Mouse (Mus musculus) G1E (cell line): ENCODE measurements at regions not wholly inside any gene's neighbourhood (a gene's known extent, or its start where the extent isn't known, plus 50 kb on each side); places are given as distances from the start of the nearest gene placed in this dataset.

Source experiments
- CTCF ChIP-seq: IDR thresholded peaks from 2 replicates; pipeline ENCODE4 v1.5.1; 2012; ENCODE audit warnings: low read depth, low read length, inconsistent platforms, mixed read lengths
- GATA1 ChIP-seq: IDR thresholded peaks from 2 replicates; pipeline ENCODE4 v1.6.1; 2012; ENCODE audit warnings: borderline replicate concordance, low read length, inconsistent platforms, mixed read lengths

DNA sequence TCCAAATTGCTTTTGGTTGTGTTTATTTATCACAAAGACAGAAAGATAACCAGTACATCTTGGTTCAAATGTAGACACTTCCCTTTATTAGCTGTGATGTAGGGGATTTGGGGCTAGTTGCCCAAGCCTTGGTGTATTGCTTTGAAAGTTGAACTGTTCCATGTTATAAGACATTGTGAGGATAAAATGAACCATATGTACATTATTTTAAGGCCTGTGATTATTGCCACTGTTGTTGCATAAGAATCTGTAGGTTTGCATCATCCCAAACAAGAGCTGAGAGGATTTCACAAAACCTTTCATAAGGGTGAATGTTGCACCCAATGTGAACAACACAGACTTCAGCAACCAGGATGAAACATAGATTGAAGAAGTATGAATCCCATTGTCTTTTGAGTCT is 145.7 kb upstream of the Tnfaip3 start:
- no peak for TF ChIP-seq GATA1
- no peak for TF ChIP-seq CTCF
